Mouse (Mus musculus) midbrain, embryonic 12.5 days (tissue): ENCODE results near the gene Fmo1. TPM values are rescaled to one million over a fixed set of nuclear protein-coding genes. Genes with fewer than 3 reads are reported as not detected.

Source experiments
- ATAC-seq: fragments of 200-750 bp; cut with Nextera tagmentation; 2 replicates; pipeline ENCODE4 v1.8.0; 2017; ENCODE audit warnings: low read depth, moderate TSS enrichment, moderate library complexity; ENCODE audit not compliant: low FRiP score
- H3K27ac ChIP-seq: fragments of 300-500 bp; sonication (generic); replicated peaks from 2 replicates; pipeline ENCODE4 v1.5.1; 2016; ENCODE audit warnings: mild to moderate bottlenecking
- H3K27me3 ChIP-seq: fragments of 300-500 bp; sonication (generic); 2 replicates; pipeline ENCODE4 v1.6.1; 2016; ENCODE audit warnings: mild to moderate bottlenecking
- H3K36me3 ChIP-seq: fragments of 300-500 bp; sonication (generic); 2 replicates; pipeline ENCODE4 v1.6.1; 2016
- H3K4me1 ChIP-seq: fragments of 300-500 bp; sonication (generic); 2 replicates; pipeline ENCODE4 v1.6.1; 2016
- H3K4me2 ChIP-seq: fragments of 300-500 bp; sonication (generic); replicated peaks from 2 replicates; pipeline ENCODE4 v1.6.1; 2016; ENCODE audit warnings: mild to moderate bottlenecking, moderate library complexity
- H3K4me3 ChIP-seq: fragments of 300-500 bp; sonication (generic); 2 replicates; pipeline ENCODE4 v1.5.1; 2016; ENCODE audit warnings: mild to moderate bottlenecking
- H3K9ac ChIP-seq: fragments of 300-500 bp; sonication (generic); replicated peaks from 2 replicates; pipeline ENCODE4 v1.6.1; 2016; ENCODE audit warnings: mild to moderate bottlenecking, moderate library complexity
- H3K9me3 ChIP-seq: fragments of 300-500 bp; sonication (generic); 2 replicates; pipeline ENCODE4 v1.6.1; 2016; ENCODE audit warnings: mild to moderate bottlenecking
- WGBS: fragments of 180-500 bp; shearing (Covaris S2); methylation state at CpG from one replicate; pipeline ENCODE4 v1.1.7; 2016; 5-methylcytosine and 5-hydroxymethylcytosine counted together
- polyA plus RNA-seq: library from polyadenylated mRNA; unstranded; fragments of >200 nt; fragmentation: Nextera tagmentation; extraction: Ambion mirVana; gene quantifications from 2 replicates; pipeline ENCODE4 v1.2.1, GENCODE M21; 2016

Gene Fmo1
- polyA plus RNA-seq, 1 experiment from 2014 or later = 26.9 TPM

DNA sequence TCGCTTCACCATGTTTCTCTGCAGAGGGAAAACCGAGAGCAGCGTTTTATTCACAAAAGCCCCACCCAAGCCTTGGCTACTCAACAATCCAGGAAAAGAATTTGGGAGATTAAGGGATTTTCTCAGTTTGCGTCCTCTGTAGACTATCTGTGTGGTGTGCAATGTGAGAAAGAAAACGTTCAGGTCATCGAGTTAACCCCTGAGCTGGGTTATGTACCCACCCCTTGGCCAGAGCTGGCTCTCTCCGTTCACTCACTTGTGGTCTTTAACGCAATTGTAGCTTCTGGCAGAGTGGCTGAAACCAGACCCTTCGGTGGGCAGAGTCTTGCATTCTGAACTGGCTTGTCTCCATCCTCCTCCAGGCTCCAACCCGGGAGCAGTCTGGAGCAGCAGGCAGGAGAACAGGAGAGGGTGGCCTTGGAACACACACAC lies 6.8 kb downstream of the Fmo1 start:
- no peak overlapping the region for H3K9ac ChIP-seq
- no peak overlapping the region for H3K4me3 ChIP-seq
- no peak overlapping the region for H3K27ac ChIP-seq
- no peak overlapping the region for H3K4me2 ChIP-seq
- H3K36me3 ChIP-seq = no peaks in the 10 kb centered on the region
- 25% methylated on average over 10 of the region's 10 CpGs for WGBS
- peaks cover 5% of the 10 kb centered on the region; the same call in 1 of the 2 replicates for H3K27me3 ChIP-seq
- peak; percentile 24; the same call in 1 of the 2 replicates for ATAC-seq
- peaks cover 18% of the 10 kb centered on the region for H3K4me1 ChIP-seq
- H3K9me3 ChIP-seq = no peaks in the 10 kb centered on the region

DNA sequence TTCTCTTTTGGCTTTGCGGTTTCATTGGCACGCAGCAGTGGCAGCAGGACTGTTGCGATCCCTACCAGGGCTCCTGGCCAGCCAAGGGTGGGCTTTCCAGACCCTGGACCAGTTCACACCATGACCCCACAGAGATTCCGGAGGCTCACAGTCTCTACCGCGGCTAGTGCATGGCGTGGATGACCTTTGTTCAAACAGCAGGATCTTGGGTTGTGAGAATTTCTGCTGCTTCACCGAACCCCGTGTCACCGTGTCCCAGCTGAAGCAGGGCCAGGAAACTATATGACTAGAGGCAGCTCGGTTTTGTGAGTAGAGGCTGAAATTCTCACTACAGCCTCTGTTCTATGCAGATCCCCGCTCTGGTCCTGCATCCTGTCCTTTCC lies 7.7 kb downstream of the Fmo1 start:
- 58% methylated on average over 12 of the region's 12 CpGs for WGBS
- ATAC-seq = peak; percentile 43
- H3K9me3 ChIP-seq = no peaks in the 10 kb centered on the region
- H3K27me3 ChIP-seq = peaks cover 5% of the 10 kb centered on the region; the same call in 1 of the 2 replicates
- peak overlapping the region; percentile 28; the same call in 1 of the 2 replicates for H3K9ac ChIP-seq
- peaks cover 18% of the 10 kb centered on the region for H3K4me1 ChIP-seq
- peak overlapping the region; percentile 56; the same call in 1 of the 2 replicates for H3K27ac ChIP-seq
- peak overlapping the region; percentile 14; the same call in 1 of the 2 replicates for H3K4me3 ChIP-seq
- H3K4me2 ChIP-seq = peak overlapping the region; percentile 38
- H3K36me3 ChIP-seq = no peaks in the 10 kb centered on the region

DNA sequence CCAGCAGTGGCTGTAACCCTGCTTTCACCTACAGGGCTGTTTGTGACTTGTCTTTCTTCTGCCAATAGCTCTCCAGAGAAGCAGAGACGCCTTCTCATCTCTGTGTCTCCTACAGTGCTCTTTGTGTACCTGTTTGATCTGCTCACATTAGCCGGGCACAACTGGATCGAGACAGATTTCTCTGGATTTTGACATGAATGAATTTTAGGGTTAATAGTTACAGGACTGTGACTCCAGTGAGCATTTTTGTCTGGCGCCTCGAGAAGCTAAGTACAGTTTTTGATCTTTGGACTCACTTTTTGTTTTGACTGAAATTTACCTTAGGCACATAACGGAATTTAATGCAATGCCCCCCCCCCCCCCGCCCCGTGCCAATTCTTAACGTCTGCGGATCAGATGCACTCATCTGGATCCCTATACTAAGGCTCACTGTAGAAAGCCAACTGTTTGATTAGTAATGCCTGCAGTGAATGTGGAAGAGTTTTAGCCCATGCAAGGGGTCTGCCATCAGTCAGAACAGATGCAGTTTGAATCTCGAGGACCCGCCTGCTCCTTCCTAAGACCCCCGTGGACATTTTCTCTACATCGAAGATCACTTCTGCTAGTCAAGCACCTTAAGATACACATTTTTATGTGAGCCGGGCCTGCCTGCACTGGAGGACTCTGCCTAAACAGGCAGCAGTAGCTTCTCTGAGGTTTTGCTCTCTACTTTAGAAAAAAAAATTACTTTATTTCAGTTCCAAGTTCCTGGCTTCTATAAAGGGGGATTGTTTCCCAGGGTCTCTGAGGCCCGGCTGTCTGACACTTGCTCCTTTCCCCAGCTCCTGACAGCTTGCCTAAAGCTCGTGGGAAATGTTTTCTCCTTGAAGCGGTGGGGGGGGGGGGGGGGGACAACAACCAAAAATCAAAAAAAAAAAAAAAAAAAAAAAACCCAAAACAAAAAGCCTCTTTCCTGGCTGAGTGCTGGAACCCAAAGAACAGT lies 8.4 kb downstream of the Fmo1 start:
- WGBS = 56% methylated on average over 17 of the region's 18 CpGs
- Histone ChIP-seq H3K27ac (peak overlapping the region; percentile 56; the same call in 1 of the 2 replicates), H3K36me3 (no peaks in the 10 kb centered on the region), H3K4me1 (peaks cover 18% of the 10 kb centered on the region), H3K4me3 (peak overlapping the region; percentile 14; the same call in 1 of the 2 replicates), H3K4me2 (peak overlapping the region; percentile 38), H3K9ac (no peak overlapping the region), H3K9me3 (no peaks in the 10 kb centered on the region), H3K27me3 (peaks cover 5% of the 10 kb centered on the region; the same call in 1 of the 2 replicates)
- ATAC-seq = peak; percentile 44; the same call in 1 of the 2 replicates

- Histone ChIP-seq H3K4me1 (peaks cover 6% of the 10 kb centered on the region; the same call in 1 of the 2 replicates), H3K4me2 (no peak overlapping the region), H3K4me3 (no peak overlapping the region), H3K27ac (no peak overlapping the region), H3K9me3 (no peaks in the 10 kb centered on the region), H3K9ac (no peak overlapping the region), H3K36me3 (no peaks in the 10 kb centered on the region), H3K27me3 (no peaks in the 10 kb centered on the region)
- no peak for ATAC-seq
- 73% methylated on average over 3 of the region's 3 CpGs for WGBS
These were observed 12.5 kb downstream of the Fmo1 start for GRCm38 (mm10) chr1:162853812-162854482.

DNA sequence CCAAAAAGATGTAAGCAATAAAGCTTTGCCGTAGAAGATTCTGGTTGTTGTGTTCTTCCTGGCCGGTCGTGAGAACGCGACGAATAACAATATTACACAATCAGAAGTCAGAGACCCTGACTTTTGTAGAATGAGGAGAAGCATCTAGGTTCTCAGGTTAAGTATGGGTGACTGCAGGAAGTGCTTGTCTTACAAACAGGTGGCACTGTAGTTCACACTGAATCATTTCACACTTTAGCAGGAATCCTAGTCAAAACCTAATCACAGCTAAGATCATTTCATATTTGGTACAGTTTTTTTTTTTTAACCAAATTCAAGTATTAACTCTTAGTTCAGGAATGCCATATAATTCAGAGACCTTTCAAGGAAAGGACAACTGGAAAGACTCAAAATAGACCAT lies 18.9 kb downstream of the Fmo1 start:
- WGBS = over 99% methylated on average over 6 of the region's 6 CpGs
- no peaks in the 10 kb centered on the region for H3K36me3 ChIP-seq
- H3K9ac ChIP-seq = no peak overlapping the region
- H3K27me3 ChIP-seq = no peaks in the 10 kb centered on the region
- no peaks in the 10 kb centered on the region for H3K9me3 ChIP-seq
- H3K4me1 ChIP-seq = no peaks in the 10 kb centered on the region
- no peak overlapping the region for H3K4me2 ChIP-seq
- no peak overlapping the region for H3K27ac ChIP-seq
- no peak for ATAC-seq
- H3K4me3 ChIP-seq = no peak overlapping the region

DNA sequence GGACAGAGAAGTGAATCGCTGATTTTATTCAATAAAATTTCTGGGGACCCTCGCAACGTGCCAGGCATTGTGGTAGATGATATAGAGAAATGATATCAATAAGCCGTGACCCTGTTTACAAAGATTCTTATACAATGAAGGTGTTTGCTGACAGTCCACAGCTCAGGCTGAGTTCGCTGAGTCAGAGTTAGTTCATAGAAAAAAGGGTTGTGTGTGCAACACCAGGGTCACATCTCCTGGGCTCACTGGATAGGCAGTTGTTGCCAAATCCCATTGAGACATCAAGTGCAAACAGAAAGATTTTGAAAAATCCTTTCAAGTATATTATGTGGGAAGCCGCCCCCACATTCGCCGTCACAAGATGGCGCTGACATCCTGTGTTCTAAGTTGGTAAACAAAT lies 26.2 kb downstream of the Fmo1 start:
- H3K4me1 ChIP-seq = no peaks in the 10 kb centered on the region
- no peak overlapping the region for H3K27ac ChIP-seq
- no peak for ATAC-seq
- no peaks in the 10 kb centered on the region for H3K36me3 ChIP-seq
- no peaks in the 10 kb centered on the region for H3K9me3 ChIP-seq
- no peaks in the 10 kb centered on the region; the same call in 1 of the 2 replicates for H3K27me3 ChIP-seq
- no peak overlapping the region for H3K4me2 ChIP-seq
- H3K9ac ChIP-seq = no peak overlapping the region
- 94% methylated on average over 9 of the region's 9 CpGs for WGBS
- H3K4me3 ChIP-seq = no peak overlapping the region

DNA sequence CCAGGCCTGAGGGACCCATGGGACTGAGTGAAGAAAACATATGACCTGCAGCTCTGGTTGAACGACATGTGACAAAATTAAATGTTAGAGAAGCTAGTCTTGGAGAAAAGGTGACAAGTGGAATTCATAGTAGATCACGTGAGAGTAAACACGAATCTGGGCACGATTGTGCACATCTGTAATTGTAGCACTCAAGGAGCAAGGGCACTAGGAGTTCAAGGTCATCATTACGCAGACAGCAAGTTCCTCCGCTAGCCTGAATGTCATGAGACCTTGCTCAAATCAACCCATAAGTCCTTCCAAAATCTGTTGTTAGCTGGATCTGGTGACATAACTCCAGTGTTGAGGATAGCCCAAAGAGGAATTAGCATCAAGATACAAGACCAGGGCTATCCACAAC lies 27.4 kb downstream of the Fmo1 start:
- no peaks in the 10 kb centered on the region for H3K36me3 ChIP-seq
- H3K27ac ChIP-seq = no peak overlapping the region
- H3K9ac ChIP-seq = no peak overlapping the region
- 95% methylated on average over 6 of the region's 6 CpGs for WGBS
- H3K4me3 ChIP-seq = no peak overlapping the region
- no peaks in the 10 kb centered on the region; the same call in 1 of the 2 replicates for H3K27me3 ChIP-seq
- ATAC-seq = no peak
- no peak overlapping the region for H3K4me2 ChIP-seq
- H3K9me3 ChIP-seq = no peaks in the 10 kb centered on the region
- H3K4me1 ChIP-seq = no peaks in the 10 kb centered on the region

- 83% methylated on average over 5 of the region's 5 CpGs for WGBS
- H3K9ac ChIP-seq = no peak overlapping the region
These were observed 32.1 kb downstream of the Fmo1 start for GRCm38 (mm10) chr1:162834342-162834741.

DNA sequence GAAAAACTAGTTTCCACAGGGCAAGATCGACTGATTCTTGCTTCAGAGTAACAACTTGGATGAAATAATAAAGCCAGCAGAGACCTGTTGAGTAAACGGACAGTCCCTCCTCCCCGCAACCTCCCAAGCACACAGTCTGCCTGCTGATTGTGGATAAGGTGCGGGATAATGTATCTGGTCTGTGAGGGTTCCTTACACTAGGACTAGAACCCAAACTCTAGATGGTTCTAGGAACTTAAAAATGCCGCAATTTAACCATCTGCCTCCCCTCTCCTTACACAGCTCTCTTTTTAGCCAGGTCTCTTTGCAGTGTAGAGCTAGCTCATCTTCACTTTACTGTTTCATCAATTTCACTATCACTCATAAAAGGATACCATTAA lies 33.8 kb downstream of the Fmo1 start:
- Histone ChIP-seq H3K36me3 (peaks cover 2% of the 10 kb centered on the region; the same call in 1 of the 2 replicates), H3K4me1 (peaks cover 12% of the 10 kb centered on the region), H3K9me3 (no peaks in the 10 kb centered on the region), H3K27me3 (peaks cover 4% of the 10 kb centered on the region; the same call in 1 of the 2 replicates), H3K4me2 (peak overlapping the region; percentile 44), H3K27ac (0 out of 2 replicates have a peak overlapping the region, but pooled peaks have one; percentile 73), H3K9ac (no peak overlapping the region), H3K4me3 (no peak overlapping the region)
- peak; percentile 68 for ATAC-seq
- 15% methylated on average over 5 of the region's 5 CpGs for WGBS

More at GRCm38 (mm10) chr1:162834342-162834741, 32.1 kb downstream of the Fmo1 start:
- Histone ChIP-seq H3K9me3 (no peaks in the 10 kb centered on the region), H3K27me3 (peaks cover 4% of the 10 kb centered on the region; the same call in 1 of the 2 replicates), H3K4me3 (no peak overlapping the region), H3K36me3 (peaks cover 2% of the 10 kb centered on the region; the same call in 1 of the 2 replicates), H3K4me1 (peaks cover 12% of the 10 kb centered on the region), H3K4me2 (no peak overlapping the region), H3K27ac (no peak overlapping the region)
- no peak for ATAC-seq

DNA sequence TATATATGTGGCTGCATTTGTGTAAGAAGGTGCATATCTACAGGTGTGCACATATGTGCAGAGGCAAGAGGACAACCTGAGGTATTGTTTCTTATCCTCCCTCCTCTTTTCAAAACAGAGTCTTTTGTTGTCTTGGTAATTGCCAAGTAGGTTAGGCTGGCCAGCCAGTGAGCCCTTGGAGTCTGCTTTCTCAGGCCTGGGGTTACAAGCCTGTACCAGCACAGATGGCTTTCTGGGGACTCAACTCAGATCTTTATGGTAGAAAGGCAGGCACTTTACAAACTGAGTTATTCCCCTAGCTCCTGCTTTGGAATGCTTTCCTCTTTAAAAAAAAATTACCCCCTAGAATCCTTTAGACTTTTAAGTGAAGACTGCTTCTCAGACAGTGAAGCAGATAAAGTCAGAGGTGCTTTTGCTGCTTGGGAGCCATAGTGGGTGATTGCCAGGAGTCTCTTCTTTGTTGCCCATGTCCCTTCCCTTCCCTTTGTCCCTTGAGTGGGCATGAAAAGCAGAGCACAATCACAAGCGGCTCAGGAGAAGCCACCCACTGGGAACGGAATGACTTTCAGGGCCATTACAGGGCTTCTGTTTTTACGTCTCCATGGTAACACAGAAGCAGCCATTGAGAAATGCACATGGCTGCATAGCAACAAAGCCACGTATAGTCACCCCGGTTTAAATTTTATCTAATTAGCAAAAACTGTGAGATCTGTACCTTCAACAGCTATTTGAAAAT lies 34.4 kb downstream of the Fmo1 start:
- Histone ChIP-seq H3K4me1 (peaks cover 12% of the 10 kb centered on the region), H3K9ac (no peak overlapping the region), H3K36me3 (peaks cover 2% of the 10 kb centered on the region; the same call in 1 of the 2 replicates), H3K27me3 (peaks cover 5% of the 10 kb centered on the region; the same call in 1 of the 2 replicates), H3K27ac (peak overlapping the region; percentile 73), H3K4me3 (no peak overlapping the region), H3K9me3 (no peaks in the 10 kb centered on the region), H3K4me2 (peak overlapping the region; percentile 44)
- 1% methylated on average over 5 of the region's 5 CpGs for WGBS
- peak; percentile 95 for ATAC-seq

DNA sequence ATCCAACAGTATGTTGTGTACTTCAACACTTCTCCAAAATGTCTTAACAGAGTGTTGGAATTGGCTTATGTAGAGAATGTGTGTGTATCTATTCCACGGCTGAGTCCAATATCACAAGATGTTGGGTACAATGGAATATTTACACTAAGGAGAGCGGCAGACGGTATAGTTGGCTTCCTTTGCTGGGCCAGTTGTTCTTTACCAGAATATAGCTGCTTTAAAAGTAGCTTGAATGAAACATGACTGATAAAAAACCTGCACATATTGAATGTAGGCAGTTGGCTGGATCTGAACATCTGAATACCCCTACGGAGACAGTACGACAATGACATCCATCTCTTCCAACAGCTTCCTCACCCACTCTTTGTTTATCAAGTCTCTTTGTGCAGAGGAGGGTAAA lies 47.1 kb downstream of the Fmo1 start:
- no peak for ATAC-seq
- Histone ChIP-seq H3K4me2 (no peak overlapping the region), H3K9ac (no peak overlapping the region), H3K27me3 (no peaks in the 10 kb centered on the region), H3K4me1 (no peaks in the 10 kb centered on the region), H3K36me3 (no peaks in the 10 kb centered on the region), H3K27ac (no peak overlapping the region), H3K4me3 (no peak overlapping the region), H3K9me3 (no peaks in the 10 kb centered on the region)
- 93% methylated on average over 5 of the region's 5 CpGs for WGBS
